Mouse (Mus musculus) cerebellum, postnatal 10 days (tissue): ENCODE results near the gene Psmd3.
"Not testable (repeated sequence)": the region's sequence is repeated elsewhere in the genome, so short reads cannot be mapped to it uniquely, and the experiment has no call there.

Experiments
- DNase-seq, 2 experiments: peaks; one replicate each; pipeline ENCODE4 v3.0.0; 2021; ENCODE audit warnings: mixed read lengths in 2 of 2

The Psmd3 gene

DNA sequence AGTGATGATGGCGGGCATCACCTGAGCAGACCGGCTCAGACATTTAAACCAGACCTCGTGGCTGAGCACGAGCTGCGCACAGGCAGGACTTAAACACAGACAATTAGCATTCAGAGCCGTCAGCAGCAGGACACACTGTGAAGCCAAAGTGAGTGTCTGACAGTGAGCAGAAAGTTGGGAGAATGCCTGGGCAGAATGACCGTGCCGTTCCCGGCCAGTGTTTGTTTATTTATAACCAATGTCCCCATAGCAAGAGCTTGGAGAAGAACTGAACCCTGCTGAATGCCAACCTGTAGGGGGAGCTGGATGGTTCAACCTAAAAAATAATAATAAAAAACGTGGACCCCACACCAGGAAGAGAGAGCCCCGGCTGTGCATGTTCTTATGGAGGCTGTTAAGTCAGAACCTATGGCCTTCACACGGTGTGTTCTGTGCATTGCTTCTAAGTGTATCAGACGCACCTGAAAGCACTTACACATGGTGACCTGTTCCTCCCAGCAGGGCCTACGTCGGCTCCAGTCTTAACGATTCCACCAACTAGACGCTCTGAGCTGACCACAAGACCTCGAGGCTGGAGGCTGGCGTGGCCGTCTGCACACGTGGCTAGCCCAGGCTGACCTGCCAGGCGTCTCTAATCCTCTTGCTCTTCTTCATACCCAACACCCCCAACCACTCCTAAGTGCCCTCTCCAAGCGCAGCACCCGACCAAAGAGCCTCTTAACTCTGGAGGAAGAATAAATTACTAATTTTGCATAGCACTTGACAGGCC lies 39.3 kb downstream of the Psmd3 start:
- DNase-seq: peak; percentile 70 to 72

DNA sequence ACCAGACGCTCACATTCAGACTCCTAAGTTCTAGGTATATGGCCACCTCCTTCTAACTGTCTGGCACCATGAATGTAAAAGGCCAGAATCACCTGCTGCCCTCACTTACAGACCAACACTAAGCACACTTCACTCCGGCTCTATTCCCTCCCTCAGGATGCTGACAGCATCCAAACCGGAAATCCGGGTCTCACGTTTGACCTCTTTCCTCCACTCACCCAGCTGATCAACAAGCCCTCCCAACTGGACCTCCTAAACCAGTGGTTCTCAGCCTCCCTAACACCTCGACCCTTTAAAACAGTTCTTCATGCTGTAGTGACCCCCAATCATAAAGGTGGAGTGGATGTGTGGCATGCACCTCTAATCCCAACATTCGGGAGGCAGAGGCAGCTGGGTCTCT lies 40.7 kb downstream of the Psmd3 start:
- no peak for DNase-seq

DNA sequence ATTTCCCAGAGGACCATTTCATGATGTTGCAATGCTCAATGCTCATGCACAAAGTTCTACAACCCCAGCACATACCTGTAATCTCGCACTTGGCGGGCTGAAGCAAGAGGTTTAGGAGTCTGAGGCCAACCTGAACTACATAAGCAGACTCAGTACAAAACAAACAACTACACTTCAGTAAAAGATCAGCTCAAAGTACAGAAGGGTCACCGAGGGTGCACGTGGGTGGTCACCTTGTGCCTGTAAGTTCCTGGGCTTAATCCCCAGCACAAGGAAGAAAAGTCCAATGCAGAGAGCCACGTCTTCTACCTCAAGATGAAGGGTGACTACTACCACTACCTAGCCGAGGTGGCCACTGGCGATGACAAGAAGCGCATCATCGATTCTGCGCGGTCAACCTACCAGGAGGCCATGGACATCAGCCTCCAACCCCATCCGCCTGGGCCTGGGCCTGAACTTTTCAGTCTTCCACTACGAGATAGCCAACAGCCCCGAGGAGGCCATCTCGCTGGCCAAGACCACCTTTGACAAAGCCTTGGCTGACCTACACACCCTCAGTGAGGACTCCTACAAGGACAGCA lies 43.7 kb downstream of the Psmd3 start:
- DNase-seq: no peak

DNA sequence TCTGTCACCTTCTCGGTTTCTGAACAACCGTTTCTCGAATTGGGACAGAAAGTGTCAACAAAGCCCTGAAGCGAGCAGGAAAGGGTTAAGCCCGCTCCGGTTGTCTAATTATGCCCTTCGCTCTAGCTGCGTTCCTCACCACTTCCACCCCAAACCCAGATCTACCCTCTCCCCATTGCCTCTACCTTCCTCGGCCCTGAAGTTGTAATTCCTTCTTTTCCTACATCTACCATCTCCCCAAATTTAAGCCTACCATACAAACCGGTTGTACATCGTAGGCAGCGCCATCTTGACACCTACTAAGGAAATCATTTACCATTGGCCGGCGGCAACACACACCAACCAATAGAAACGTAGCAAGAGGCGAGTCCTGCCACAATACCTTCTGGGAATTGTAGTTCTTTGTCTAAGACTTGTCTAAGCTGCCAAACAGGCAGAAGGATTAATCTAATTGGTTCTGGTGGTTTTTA lies 46.8 kb downstream of the Psmd3 start, which contains the start of gene Med24:
Gene Med24, minus strand, starts transcription at position 317 of the 470 bp plus-strand sequence.
- peak; percentile 87 to 89 for DNase-seq

DNA sequence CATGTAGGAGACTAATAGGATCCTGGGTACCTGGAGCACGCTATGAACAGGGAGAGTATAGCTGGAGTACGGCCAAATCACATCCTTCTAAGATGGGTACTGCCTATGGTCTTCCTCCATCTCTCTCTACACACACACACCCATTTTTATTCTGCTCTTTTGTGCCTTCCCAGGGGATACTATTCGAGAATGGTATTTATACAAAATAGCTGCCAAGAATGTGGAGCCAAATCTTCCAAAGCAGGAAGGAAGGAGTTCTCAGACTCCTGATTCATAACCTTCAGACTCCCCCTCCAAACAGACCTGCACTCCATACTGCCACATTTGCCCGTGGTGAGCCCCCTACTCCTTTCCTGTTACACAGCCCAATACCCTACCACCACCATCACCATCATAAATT lies 48.4 kb downstream of the Psmd3 start:
- DNase-seq: peak in 1 of 2 experiments; percentile 44

DNA sequence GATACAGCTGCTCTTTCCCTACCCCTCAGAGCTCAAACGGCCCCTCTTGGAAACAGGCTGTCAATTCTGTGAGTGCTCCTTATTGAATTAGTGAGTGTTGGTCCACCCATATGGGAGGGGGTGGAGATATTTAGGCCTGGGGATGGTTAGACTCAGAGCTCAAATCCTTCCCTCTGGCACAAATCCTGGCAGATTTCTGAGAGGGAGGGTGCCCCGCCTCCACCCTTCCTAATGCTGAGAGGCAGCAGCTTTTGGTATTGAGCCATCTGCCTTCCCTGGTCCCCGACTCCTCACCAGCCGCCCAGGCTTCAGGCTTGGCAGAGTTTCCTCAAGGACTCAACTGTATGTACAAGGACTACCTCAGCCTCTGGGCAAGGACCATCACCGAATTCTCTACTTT lies 48.8 kb downstream of the Psmd3 start:
- peak; percentile 94 to 96 for DNase-seq

DNA sequence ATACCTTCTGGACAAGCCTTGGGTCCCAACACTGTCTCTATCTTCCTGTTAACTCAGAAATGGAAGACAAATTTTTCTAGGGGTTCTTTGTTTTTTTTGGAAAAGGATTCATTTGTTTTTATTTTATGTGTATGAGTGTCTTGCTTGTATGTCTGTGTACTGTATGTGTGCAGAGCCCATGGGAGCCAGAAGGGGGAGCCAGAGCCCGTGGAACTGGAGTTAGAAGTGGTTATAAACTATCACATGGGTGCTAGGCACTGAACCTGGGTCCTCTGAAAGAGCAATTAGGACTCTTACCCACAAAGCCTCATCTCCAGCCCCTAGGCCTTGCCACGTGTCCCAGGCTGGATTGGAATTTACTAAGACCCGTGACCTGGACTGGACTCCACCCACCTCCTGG lies 51.7 kb downstream of the Psmd3 start:
- peak in 1 of 2 experiments; percentile 39 for DNase-seq

DNA sequence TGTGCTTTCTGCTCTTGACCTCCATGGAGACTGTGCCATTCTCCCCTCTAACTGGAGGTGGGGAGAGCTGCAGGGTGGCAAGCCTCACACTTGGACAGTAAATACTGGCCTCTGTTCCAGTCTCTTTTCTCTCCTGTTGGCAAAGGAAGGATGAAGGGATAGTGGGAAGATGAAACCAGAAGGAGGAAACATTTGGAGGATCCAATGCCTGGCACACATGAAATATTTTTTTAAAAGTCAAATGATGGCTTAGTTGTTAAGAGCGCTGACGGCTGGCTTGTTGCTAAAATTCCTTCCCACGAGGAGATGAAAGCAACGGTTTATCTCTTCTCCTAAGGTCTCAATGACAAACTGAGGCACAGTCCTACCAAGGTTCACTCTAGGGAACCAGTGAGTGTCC lies 52.8 kb downstream of the Psmd3 start:
- no peak for DNase-seq

DNA sequence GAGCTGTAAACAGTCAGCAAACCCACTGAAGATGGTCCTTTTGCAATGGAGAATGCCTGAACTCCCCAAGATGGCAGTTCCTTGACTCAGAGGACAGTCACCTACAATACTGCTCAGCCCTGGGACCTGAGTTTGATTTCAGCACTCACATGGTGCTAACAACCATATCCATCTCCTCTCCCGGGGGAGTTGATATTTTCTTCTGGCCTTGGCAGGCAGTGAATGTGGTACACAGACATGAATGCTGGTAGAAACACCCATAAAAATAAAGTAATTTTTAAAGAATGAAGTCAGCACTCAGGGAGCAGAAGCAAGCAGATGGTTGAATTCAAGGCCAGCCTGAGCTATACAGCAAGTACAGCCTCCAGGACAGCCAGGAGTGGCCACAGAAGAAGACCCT lies 53.8 kb downstream of the Psmd3 start:
- DNase-seq: no peak

DNA sequence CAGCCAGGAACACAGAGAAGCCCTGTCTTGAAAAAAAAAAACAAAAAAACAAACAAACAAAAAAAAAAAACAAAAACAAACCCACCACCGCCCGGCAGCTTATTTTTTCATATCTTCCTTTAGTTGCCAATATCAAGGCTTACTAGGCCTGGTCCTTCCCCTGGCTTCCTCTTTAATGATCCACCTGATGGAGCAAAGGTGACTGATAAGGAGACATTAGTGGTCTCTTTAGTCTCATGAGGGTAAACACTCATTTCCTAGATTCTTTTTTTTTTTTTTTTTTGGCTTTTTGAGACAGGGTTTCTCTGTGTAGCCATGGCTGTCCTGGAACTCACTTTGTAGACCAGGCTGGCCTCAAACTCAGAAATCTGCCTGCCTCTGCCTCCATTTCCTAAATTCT lies 54.9 kb downstream of the Psmd3 start:
- DNase-seq: not testable (repeated sequence)

DNA sequence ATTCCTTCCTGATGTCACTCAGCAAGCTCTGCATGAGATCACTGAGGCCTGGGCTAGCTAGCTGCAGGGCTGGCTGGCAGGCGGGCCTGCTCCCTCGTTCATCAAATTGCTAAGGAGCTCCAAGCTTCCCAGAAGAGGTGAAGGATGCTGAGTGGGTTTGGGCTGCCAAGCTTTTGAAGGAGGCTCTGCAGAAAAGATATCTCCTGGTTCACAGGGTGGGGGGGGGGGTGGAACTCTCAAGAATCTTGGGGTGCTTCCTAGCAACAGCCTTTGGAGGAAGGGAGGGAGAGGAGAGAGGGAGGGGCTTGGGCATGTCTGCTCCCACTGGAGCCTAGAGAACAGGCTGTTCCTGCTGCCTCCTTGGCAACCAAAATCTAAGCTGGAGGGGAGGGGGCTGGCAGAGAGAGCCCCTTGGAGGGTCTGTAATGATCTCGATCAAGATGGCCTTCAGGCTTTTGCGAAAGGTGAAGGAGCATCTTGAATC lies 56.1 kb downstream of the Psmd3 start:
- DNase-seq: peak; percentile 82 to 88

DNA sequence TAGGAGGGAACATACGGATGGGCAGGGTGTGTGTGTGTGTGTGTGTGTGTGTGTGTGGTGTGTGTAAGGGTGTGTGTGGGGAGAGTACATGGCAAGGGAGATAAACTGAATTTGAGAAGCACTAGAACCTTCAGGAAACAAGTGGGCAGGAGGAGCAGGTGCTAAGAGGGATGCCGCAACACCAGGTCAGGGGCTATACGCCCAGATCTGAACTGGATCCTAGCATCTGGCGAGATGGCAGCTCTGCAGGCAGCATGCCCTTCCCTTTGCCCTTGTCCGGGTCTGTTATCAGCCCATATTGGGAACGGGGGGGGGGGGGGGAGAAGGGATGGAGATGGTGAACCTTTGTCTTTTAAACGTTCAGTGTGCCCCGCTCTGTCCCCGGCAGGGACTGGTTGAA lies 56.6 kb downstream of the Psmd3 start:
- peak in 1 of 2 experiments; percentile 61 for DNase-seq

DNA sequence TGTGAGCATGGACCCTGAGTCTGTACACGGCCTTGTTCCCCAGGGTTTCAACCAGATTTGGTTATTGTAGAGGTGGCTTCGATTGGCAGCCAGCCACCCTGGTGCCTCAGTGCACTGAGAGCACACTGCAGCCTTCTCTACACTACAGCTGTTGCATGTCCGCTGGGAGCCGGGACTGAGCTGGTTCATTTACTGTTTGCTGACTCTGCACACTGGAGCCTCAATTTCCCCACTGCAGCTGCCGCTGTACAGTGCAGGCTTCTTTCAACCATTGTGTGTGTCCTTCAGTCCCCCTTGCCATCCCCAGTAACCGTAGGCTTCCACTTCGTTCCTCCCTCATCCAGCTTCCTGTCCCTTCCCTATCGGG lies 57.7 kb downstream of the Psmd3 start:
- DNase-seq: peak; percentile 61 to 67

DNA sequence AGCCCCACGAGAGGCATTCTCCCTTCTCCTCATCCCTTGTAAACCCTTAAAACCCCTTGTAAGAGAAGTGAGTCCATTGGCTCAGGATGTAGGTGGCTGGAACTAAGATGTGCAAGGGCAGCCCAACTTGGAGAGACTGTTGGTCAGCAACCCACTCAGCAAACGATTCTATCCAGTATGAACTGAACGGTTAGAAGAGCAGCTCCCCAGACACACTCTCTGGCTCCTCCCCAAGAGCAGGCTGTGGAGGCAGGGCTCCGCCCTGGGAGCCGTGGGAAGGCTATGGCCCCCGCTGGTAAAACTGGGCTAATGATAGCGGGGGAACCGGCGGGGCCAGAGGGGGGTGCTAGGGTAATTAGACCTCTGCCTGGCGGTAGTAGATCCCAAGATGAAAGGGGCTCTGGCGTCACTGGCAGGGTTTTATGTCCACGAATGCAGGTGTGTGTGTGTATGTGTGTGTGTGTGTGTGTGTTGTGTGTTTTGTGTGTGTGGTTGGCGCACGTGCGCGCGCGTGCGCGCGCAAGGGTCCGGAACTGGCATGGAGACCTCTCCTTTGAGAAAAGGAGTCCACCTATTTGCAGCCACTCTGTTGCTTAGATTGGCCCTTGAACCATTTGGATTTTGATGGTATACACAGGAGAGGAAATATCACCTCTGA lies 58.2 kb downstream of the Psmd3 start, which contains the start of gene Thra:
Gene Thra, plus strand, starts transcription at position 246 of the 658 bp plus-strand sequence.
- DNase-seq: peak; percentile 80

DNA sequence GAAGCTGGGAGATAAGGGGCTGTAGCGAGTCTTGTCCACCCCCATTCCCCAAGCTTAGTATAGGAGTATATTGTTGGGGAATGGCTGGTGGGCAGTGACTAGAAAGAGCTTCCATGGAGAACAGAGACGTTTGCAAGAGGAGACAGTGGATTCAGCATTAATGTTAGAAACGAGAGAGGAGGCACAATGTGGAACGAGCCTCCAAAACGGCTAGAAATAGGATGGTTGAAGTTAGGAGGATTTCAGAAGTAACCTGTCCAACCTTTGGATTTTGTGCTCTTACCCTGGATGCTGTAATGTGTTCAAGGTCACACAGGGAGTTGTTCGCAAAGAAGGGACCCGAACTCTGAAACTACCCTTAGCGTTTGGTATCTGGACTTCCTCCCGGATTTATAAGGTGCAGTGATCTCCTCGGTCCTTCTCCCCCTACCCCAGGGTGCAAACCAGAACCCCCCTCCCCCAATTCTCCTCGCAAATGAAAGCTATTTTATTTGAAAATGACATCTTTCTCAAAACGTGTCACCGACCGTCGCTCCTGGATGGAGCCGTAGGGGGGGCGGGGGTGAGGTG lies 58.8 kb downstream of the Psmd3 start:
- DNase-seq: no peak

DNA sequence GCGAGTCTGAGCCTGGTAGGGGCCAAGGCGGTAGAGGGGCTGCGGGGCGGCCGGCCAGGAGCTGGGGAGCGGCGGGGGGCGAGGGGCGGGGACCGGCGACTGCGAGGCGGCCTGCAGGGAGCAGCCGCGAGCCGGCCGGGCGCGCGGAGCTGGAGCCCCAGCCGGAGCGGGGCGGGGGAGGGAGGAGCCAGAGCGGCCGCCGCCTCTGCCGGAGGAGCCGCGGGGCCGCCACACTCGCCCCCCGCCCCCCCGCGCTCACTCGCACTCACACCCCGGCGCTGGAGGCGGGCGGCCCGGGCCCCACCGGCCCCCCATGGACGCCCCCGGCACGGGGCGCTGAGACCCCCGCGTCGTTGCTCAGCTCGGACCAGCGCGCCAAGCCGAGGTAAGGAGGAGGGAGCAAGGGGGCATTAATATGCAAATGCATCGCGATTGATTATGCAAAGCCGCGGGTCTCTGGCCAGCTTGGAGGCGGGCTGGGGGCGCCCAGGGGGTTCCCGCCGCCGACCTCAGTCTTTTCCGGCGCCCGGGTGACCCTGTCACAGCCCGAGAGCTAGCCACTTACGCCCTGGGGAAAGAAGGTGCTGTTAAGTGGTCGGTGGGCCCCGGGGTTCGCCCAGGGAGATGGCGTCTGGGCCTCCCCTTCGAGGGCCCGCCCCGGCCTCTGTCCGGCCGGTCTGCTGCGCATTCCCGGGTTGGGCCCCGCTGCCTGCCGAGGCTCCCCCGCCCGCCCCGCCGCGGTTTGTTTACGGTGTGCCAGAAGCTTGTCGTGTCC lies 59.5 kb downstream of the Psmd3 start:
- peak; percentile 93 to 95 for DNase-seq

DNA sequence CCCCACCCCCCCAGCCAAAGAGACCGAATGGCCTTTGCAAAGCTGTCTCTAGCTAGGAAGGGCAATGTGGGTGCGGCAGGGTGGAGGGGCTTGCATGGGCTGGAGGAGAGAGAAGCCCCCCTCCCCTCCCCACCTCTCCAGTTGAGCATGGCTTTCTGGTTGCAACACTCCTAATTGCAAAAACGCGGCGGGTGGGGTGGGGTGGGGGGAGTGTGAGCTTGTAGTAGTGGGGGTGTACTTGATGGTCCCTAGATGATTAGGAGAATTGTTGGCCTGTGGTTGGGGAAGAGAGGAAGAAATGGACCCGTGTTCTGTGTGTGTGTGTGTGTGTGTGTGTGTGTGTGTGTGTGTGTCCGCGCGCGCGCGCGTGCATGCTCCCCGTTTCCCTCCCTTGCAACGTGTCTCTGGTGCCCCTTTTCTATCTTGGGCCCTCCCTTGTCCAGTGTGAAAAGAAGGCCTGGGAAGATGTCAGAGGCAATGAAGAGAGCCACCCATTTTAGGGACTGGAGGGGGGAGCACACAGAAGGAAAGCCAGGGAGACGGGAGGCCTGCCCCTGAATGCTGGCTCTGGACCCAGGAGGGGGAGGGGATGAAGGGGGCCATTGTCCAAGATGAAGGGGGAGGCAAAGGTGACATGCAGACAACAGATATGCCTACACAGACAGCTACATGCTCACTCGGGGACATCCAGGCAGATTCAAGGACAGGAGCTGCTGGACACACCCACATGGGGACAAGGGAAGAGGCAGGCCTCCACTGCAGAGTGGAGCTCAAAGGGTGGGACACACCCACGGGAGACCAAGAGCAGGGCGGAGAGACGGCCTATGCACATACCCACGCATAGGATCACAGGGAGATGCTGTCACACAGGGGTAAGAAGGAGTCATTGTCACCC lies 60.3 kb downstream of the Psmd3 start:
- DNase-seq: peak; percentile 77 to 81

DNA sequence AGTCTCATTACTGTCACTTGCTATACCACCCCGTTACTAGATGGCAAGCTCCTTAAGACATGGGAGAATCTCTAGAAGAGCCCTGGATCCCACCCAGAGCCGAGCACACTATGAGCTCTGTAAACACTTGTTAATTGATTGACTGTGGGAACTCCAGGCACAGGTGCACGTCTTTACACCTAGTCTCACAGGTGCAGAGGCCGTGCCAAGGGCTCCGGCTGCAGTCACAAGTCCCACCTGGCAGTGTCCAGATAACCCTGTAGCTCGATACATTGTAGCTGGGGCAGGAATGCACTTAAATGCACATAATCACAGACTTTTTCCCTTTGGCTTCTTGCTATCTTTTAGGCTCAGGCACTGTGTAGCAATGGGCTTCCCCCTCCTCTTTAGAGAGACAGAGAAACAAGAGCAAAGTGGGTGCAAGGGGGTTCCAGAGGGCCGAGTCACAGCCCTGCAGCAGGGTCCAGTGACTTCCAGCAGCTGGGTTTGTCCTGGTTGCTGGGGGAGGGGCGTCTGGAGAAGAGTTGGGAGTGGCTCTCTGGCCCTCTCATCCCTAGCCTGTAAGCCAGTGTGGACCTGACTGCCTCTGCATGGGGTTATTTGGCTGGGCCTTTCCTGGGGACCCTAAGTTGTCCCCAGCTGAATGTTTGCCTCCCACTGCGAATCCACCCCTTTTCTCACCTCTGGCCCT lies 61.4 kb downstream of the Psmd3 start:
- DNase-seq: peak; percentile 67 to 75

DNA sequence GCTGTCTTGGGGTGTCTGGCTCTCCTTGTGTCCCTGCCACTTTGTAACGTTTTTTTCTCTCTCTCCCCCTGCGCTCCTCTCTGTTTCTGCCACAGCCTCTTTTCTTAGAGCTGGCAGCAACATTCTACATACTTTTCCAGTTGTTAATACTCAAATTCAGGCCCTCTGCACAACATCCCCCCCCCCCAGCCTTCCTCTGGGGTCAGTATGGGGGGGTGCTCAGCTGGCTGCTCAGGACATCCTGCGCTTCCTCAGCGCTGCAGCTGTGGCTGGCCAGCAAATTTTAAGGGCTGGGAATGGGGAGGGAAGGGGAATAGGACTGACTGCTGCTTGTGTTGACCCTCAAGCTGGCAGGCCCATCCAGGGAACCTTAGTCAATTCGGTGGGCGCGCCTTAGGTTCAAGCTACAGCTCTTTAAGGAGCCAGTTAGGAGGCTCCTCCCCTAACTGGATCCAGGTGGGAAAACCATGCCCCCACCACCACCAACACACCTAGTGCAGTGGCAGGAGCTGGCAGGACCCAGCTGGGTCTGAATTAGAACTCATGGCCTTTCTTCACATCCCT lies 62.2 kb downstream of the Psmd3 start:
- DNase-seq: no peak
